Mouse (Mus musculus): ENCODE results near the gene Tdp2.

GRCm38 (mm10) chr13:24849318-24849717, 17.8 kb downstream of the Tdp2 start:
- TF ChIP-seq CTCF (IDR thresholded peaks at IDR 0.05; ENCODE audit: low read depth), result no peak
- no peak for TF ChIP-seq EP300 (optimal IDR thresholded peaks at IDR 0.05)
